Mouse (Mus musculus): ENCODE measurements around the gene Aipl1. TPM values are rescaled to one million over a fixed set of nuclear protein-coding genes. Genes with fewer than 3 reads are reported as not detected.

The Aipl1 gene
- total and polyA plus RNA-seq, 3 experiments: 0.71 to 0.93 (median 0.81) TPM

GRCm38 (mm10) chr11:71995968-71996511, 41.3 kb downstream of the Aipl1 start:
- peaks cover 18 to 67% of the 10 kb centered on the region in 2 experiments for H3K4me1 ChIP-seq (ENCODE audit: control insufficient read depth in 1 of 2, insufficient read depth in 2 of 2)
- no peak for TF ChIP-seq USF1 (IDR thresholded peaks at IDR 0.05; ENCODE audit: low read depth, low read length)
- no peak for TF ChIP-seq UBTF (IDR thresholded peaks at IDR 0.05; ENCODE audit: low read depth, low read length)
- no peak for TF ChIP-seq PAX5 (IDR thresholded peaks at IDR 0.05; ENCODE audit: low read length)
- peak; percentile 66 for TF ChIP-seq JUN (IDR thresholded peaks at IDR 0.05; ENCODE audit: insufficient read depth, low read depth, low read length)
- peak; percentile 74 for TF ChIP-seq EP300 (IDR thresholded peaks at IDR 0.05; ENCODE audit: low read length)
- peak; percentile 34; the same call in 1 of the 2 replicates for TF ChIP-seq RCOR1 (conservative IDR thresholded peaks at IDR 0.05; ENCODE audit: low read depth, low read length)
- TF ChIP-seq HCFC1 (IDR thresholded peaks at IDR 0.05; ENCODE audit: low read depth, low read length): peak; percentile 63
- peak; percentile 86 for TF ChIP-seq JUND (conservative IDR thresholded peaks at IDR 0.05; ENCODE audit: low read depth, low read length)
- 0 out of 2 replicates have a peak, but pooled peaks have one; percentile 24 for TF ChIP-seq ZMIZ1 (IDR thresholded peaks at IDR 0.05; ENCODE audit: low read depth, low read length)
- TF ChIP-seq ZC3H11A (IDR thresholded peaks at IDR 0.05; ENCODE audit: low read depth, low read length): no peak
- TF ChIP-seq E2F4 (IDR thresholded peaks at IDR 0.05; ENCODE audit: insufficient replicate concordance, low read depth, low read length): no peak
- TF ChIP-seq POLR2A (IDR thresholded peaks at IDR 0.05; ENCODE audit: low read depth, low read length): peak; percentile 60
- TF ChIP-seq ZNF384 (IDR thresholded peaks at IDR 0.05; ENCODE audit: low read depth, low read length): no peak
- TF ChIP-seq CTCF (conservative IDR thresholded peaks at IDR 0.05 in 1 of 2, IDR thresholded peaks at IDR 0.05 in 1 of 2; ENCODE audit: low read depth in 2 of 2, low read length in 2 of 2): no peak
- TF ChIP-seq GABPA (IDR thresholded peaks at IDR 0.05; ENCODE audit: insufficient replicate concordance, low read depth, low read length): no peak
- TF ChIP-seq MAX (IDR thresholded peaks at IDR 0.05; ENCODE audit: low read length): no peak
- TF ChIP-seq TCF12 (IDR thresholded peaks at IDR 0.05; ENCODE audit: low read depth, low read length): peak; percentile 53; the same call in 1 of the 2 replicates
- TF ChIP-seq IRF4 (IDR thresholded peaks at IDR 0.05; ENCODE audit: low read depth, low read length): peak; percentile 97
- TF ChIP-seq NRF1 (IDR thresholded peaks at IDR 0.05; ENCODE audit: low read depth, low read length): no peak
- no peak for TF ChIP-seq KAT2A (IDR thresholded peaks at IDR 0.05; ENCODE audit: insufficient replicate concordance, low read length)
- peak; percentile 69 for TF ChIP-seq SIN3A (IDR thresholded peaks at IDR 0.05; ENCODE audit: low read length)
- TF ChIP-seq RAD21 (IDR thresholded peaks at IDR 0.05; ENCODE audit: low read depth, low read length): no peak
- TF ChIP-seq BHLHE40 (IDR thresholded peaks at IDR 0.05; ENCODE audit: low read depth, low read length): peak; percentile 33; the same call in 1 of the 2 replicates
- TF ChIP-seq MYC (IDR thresholded peaks at IDR 0.05; ENCODE audit: low read depth, low read length): no peak
- no peak for TF ChIP-seq USF2 (conservative IDR thresholded peaks at IDR 0.05; ENCODE audit: low read depth, low read length)
- TF ChIP-seq SMC3 (IDR thresholded peaks at IDR 0.05; ENCODE audit: low read depth, low read length): no peak
- TF ChIP-seq POLR2AphosphoS2 (IDR thresholded peaks at IDR 0.05; ENCODE audit: low read depth, low read length): no peak
- TF ChIP-seq CHD1 (IDR thresholded peaks at IDR 0.05; ENCODE audit: low read depth, low read length): no peak
- no peak for TF ChIP-seq ZKSCAN1 (IDR thresholded peaks at IDR 0.05; ENCODE audit: borderline replicate concordance, low read depth, low read length)
- no peak; the same call in 1 of the 2 replicates for TF ChIP-seq MAZ (IDR thresholded peaks at IDR 0.05; ENCODE audit: low read depth, low read length)
- 0 out of 2 replicates have a peak, but pooled peaks have one; percentile 34 for TF ChIP-seq TBP (conservative IDR thresholded peaks at IDR 0.05; ENCODE audit: low read depth, low read length)
- no peak for TF ChIP-seq CHD2 (IDR thresholded peaks at IDR 0.05; ENCODE audit: low read length)
- peak; percentile 32; the same call in 1 of the 2 replicates for TF ChIP-seq NELFE (IDR thresholded peaks at IDR 0.05; ENCODE audit: low read depth, low read length)
- TF ChIP-seq MEF2A (IDR thresholded peaks at IDR 0.05; ENCODE audit: borderline replicate concordance, low read depth, low read length): peak; percentile 52; the same call in 1 of the 2 replicates
- TF ChIP-seq MAFK (IDR thresholded peaks at IDR 0.05; ENCODE audit: insufficient replicate concordance, low read length): no peak
- TF ChIP-seq MXI1 (IDR thresholded peaks at IDR 0.05; ENCODE audit: low read depth, low read length): no peak
- TF ChIP-seq ETS1 (conservative IDR thresholded peaks at IDR 0.05; ENCODE audit: low read depth, low read length): peak; percentile 57
- TF ChIP-seq ELF1 (IDR thresholded peaks at IDR 0.05; ENCODE audit: low read depth, low read length): peak; percentile 92
- H3K27me3 ChIP-seq (replicated peaks): no peaks in the 10 kb centered on the region
- peak overlapping the region; percentile 10; the same call in 1 of the 2 replicates for H3K4me2 ChIP-seq (ENCODE audit: insufficient read depth, low read depth, poor library complexity, severe bottlenecking)
- H3K9me3 ChIP-seq (replicated peaks; ENCODE audit: low read length): peaks cover 4% of the 10 kb centered on the region
- peak overlapping the region in 1 of 3 experiments; percentile 14 for H3K4me3 ChIP-seq (replicated peaks in 1 of 3; ENCODE audit: low read depth in 2 of 3, low read length in 2 of 3, poor library complexity in 1 of 3)
- H3K9ac ChIP-seq (ENCODE audit: insufficient read depth, low read depth): peak overlapping the region; percentile 37; the same call in 1 of the 2 replicates
- H3K27ac ChIP-seq (ENCODE audit: insufficient read depth, low read depth): no peak overlapping the region
- H3K79me2 ChIP-seq (replicated peaks; ENCODE audit: control insufficient read depth, extremely low read depth, insufficient read depth, poor library complexity, severe bottlenecking): no peaks in the 10 kb centered on the region
- dilution Hi-C loops (cut with MboI; ENCODE audit: extremely low pct_ligation_motif_present, extremely low pct_unique_long_range_greater_than_20kb, low sequenced_read_pairs) (no loop called here), in situ Hi-C loops (cut with MboI; ENCODE audit: low pct_ligation_motif_present, low pct_unique_long_range_greater_than_20kb, low sequenced_read_pairs) (no loop called here)
- no peaks in the 10 kb centered on the region for H3K36me3 ChIP-seq (replicated peaks in 1 of 2; ENCODE audit: control insufficient read depth in 1 of 2, insufficient read depth in 1 of 2, low read length in 1 of 2)
- peak; percentile 91 for DNase-seq (ENCODE audit: extremely low read depth)

All from CH12.LX (cell line).